Mouse (Mus musculus): ENCODE data around the gene Gm10638.

Gm10638 gene

GRCm38 (mm10) chr8:86789576-86789975 is 44.1 kb downstream of the Gm10638 start:
- DNase-seq = no peak

GRCm38 (mm10) chr8:86791542-86791941 is 46.0 kb downstream of the Gm10638 start:
- no peak for DNase-seq

- no peak for DNase-seq
Observed at GRCm38 (mm10) chr8:86794716-86795115, 49.2 kb downstream of the Gm10638 start.

Data from lung, postnatal 10 days (tissue).